Mouse (Mus musculus) spleen, adult 2 months (tissue): ENCODE results near the gene Ssxb8.

Source experiments
- CTCF ChIP-seq: fragments of 200-500 bp; IDR thresholded peaks from 2 replicates; pipeline ENCODE4 v1.5.1; 2011; ENCODE audit warnings: mild to moderate bottlenecking, inconsistent platforms; ENCODE audit not compliant: insufficient read depth, insufficient read length, insufficient replicate concordance; ENCODE audit errors: extremely low read depth
- POLR2A ChIP-seq: fragments of 200-500 bp; IDR thresholded peaks from 2 replicates; pipeline ENCODE4 v1.6.1; 2011; ENCODE audit warnings: low read depth, low read length, inconsistent platforms

GRCm38 (mm10) chrX:8663085-8663484 lies 27.6 kb downstream of the Ssxb8 start:
- TF ChIP-seq POLR2A: no peak
- no peak for TF ChIP-seq CTCF
